Mouse (Mus musculus): ENCODE results near the gene Ablim1. TPM values are rescaled to one million over a fixed set of nuclear protein-coding genes. Genes with fewer than 3 reads are reported as not detected.

Ablim1 gene
- polyA plus RNA-seq, 1 experiment from 2014 or later: 41.9 TPM

- H3K27me3 ChIP-seq (ENCODE audit: insufficient read depth, poor library complexity, severe bottlenecking): no peaks in the 10 kb centered on the region
- no peak for DNase-seq (ENCODE audit: low spot score)
- H3K9me3 ChIP-seq: no peaks in the 10 kb centered on the region
- H3K4me3 ChIP-seq: no peak overlapping the region
- 0 out of 2 replicates have a peak overlapping the region, but pooled peaks have one; percentile 47 for H3K27ac ChIP-seq
- H3K36me3 ChIP-seq: no peaks in the 10 kb centered on the region; the same call in 1 of the 2 replicates
- 93% methylated on average over 11 of the region's 11 CpGs for WGBS
- H3K4me1 ChIP-seq: peaks cover 45% of the 10 kb centered on the region
These were observed 213.8 kb downstream of the Ablim1 start for GRCm38 (mm10) chr19:57100753-57101446.

GRCm38 (mm10) chr19:57099986-57100385 is 214.7 kb downstream of the Ablim1 start:
- Histone ChIP-seq H3K27me3 (ENCODE audit: insufficient read depth, poor library complexity, severe bottlenecking) (no peaks in the 10 kb centered on the region), H3K36me3 (no peaks in the 10 kb centered on the region), H3K27ac (peak overlapping the region; percentile 42; the same call in 1 of the 2 replicates), H3K4me3 (no peak overlapping the region), H3K9me3 (no peaks in the 10 kb centered on the region), H3K4me1 (peaks cover 41% of the 10 kb centered on the region)
- 81% methylated on average over 9 of the region's 9 CpGs for WGBS
- DNase-seq (ENCODE audit: low spot score): no peak

GRCm38 (mm10) chr19:57099094-57099357 is 215.7 kb downstream of the Ablim1 start:
- Histone ChIP-seq H3K9me3 (no peaks in the 10 kb centered on the region), H3K4me3 (no peak overlapping the region), H3K36me3 (no peaks in the 10 kb centered on the region), H3K4me1 (peaks cover 32% of the 10 kb centered on the region), H3K27me3 (ENCODE audit: insufficient read depth, poor library complexity, severe bottlenecking) (no peaks in the 10 kb centered on the region), H3K27ac (peak overlapping the region; percentile 62; the same call in 1 of the 2 replicates)
- WGBS: 66% methylated on average over 4 of the region's 4 CpGs
- no peak for DNase-seq (ENCODE audit: low spot score)

GRCm38 (mm10) chr19:57098241-57099093 is 216.3 kb downstream of the Ablim1 start:
- H3K9me3 ChIP-seq: no peaks in the 10 kb centered on the region
- H3K4me3 ChIP-seq: no peak overlapping the region
- no peaks in the 10 kb centered on the region for H3K27me3 ChIP-seq (ENCODE audit: insufficient read depth, poor library complexity, severe bottlenecking)
- H3K36me3 ChIP-seq: no peaks in the 10 kb centered on the region
- peaks cover 32% of the 10 kb centered on the region for H3K4me1 ChIP-seq
- no peak for DNase-seq (ENCODE audit: low spot score)
- 38% methylated on average over 14 of the region's 14 CpGs for WGBS
- H3K27ac ChIP-seq: peak overlapping the region; percentile 62; the same call in 1 of the 2 replicates

- H3K4me1 ChIP-seq: peaks cover 33% of the 10 kb centered on the region
- no peaks in the 10 kb centered on the region for H3K9me3 ChIP-seq
- H3K27me3 ChIP-seq (ENCODE audit: insufficient read depth, poor library complexity, severe bottlenecking): no peaks in the 10 kb centered on the region
- H3K4me3 ChIP-seq: no peak overlapping the region
- H3K27ac ChIP-seq: no peak overlapping the region
- peaks cover 6% of the 10 kb centered on the region; the same call in 1 of the 2 replicates for H3K36me3 ChIP-seq
- no peak for DNase-seq (ENCODE audit: low spot score)
- 87% methylated on average over 7 of the region's 7 CpGs for WGBS
These were observed 219.4 kb downstream of the Ablim1 start for GRCm38 (mm10) chr19:57095340-57095739.

GRCm38 (mm10) chr19:57093698-57094004 is 221.1 kb downstream of the Ablim1 start:
- H3K36me3 ChIP-seq: peaks cover 6% of the 10 kb centered on the region; the same call in 1 of the 2 replicates
- no peaks in the 10 kb centered on the region for H3K27me3 ChIP-seq (ENCODE audit: insufficient read depth, poor library complexity, severe bottlenecking)
- H3K27ac ChIP-seq: no peak overlapping the region
- H3K9me3 ChIP-seq: no peaks in the 10 kb centered on the region
- no peak overlapping the region for H3K4me3 ChIP-seq
- H3K4me1 ChIP-seq: peaks cover 25% of the 10 kb centered on the region
- DNase-seq (ENCODE audit: low spot score): no peak
- 86% methylated on average over 3 of the region's 3 CpGs for WGBS

GRCm38 (mm10) chr19:57092958-57093697 is 221.6 kb downstream of the Ablim1 start:
- Histone ChIP-seq H3K27me3 (ENCODE audit: insufficient read depth, poor library complexity, severe bottlenecking) (no peaks in the 10 kb centered on the region), H3K9me3 (no peaks in the 10 kb centered on the region), H3K4me1 (peaks cover 21% of the 10 kb centered on the region), H3K4me3 (no peak overlapping the region), H3K36me3 (peaks cover 6% of the 10 kb centered on the region; the same call in 1 of the 2 replicates), H3K27ac (no peak overlapping the region)
- DNase-seq (ENCODE audit: low spot score): no peak
- WGBS: 79% methylated on average over 5 of the region's 5 CpGs

GRCm38 (mm10) chr19:57091278-57091677 is 223.4 kb downstream of the Ablim1 start:
- Histone ChIP-seq H3K27me3 (ENCODE audit: insufficient read depth, poor library complexity, severe bottlenecking) (no peaks in the 10 kb centered on the region), H3K36me3 (peaks cover 7% of the 10 kb centered on the region; the same call in 1 of the 2 replicates), H3K4me1 (peaks cover 21% of the 10 kb centered on the region), H3K4me3 (no peak overlapping the region), H3K9me3 (no peaks in the 10 kb centered on the region), H3K27ac (no peak overlapping the region)
- 80% methylated on average over 7 of the region's 7 CpGs for WGBS
- no peak for DNase-seq (ENCODE audit: low spot score)

- DNase-seq (ENCODE audit: low spot score): no peak
- WGBS: 84% methylated on average over 2 of the region's 2 CpGs
- H3K27ac ChIP-seq: no peak overlapping the region
These were observed 225.8 kb downstream of the Ablim1 start for GRCm38 (mm10) chr19:57088804-57089369.

GRCm38 (mm10) chr19:57084520-57085166 is 230.1 kb downstream of the Ablim1 start:
- no peak for DNase-seq (ENCODE audit: low spot score)
- peaks cover 18% of the 10 kb centered on the region for H3K4me1 ChIP-seq
- H3K27me3 ChIP-seq (ENCODE audit: insufficient read depth, poor library complexity, severe bottlenecking): no peaks in the 10 kb centered on the region
- H3K27ac ChIP-seq: no peak overlapping the region
- H3K4me3 ChIP-seq: no peak overlapping the region
- peaks cover 25% of the 10 kb centered on the region for H3K36me3 ChIP-seq
- 90% methylated on average over 5 of the region's 5 CpGs for WGBS
- H3K9me3 ChIP-seq: no peaks in the 10 kb centered on the region

More at GRCm38 (mm10) chr19:57088804-57089369, 225.8 kb downstream of the Ablim1 start:
- Histone ChIP-seq H3K27me3 (ENCODE audit: insufficient read depth, poor library complexity, severe bottlenecking) (no peaks in the 10 kb centered on the region), H3K4me1 (peaks cover 20% of the 10 kb centered on the region), H3K4me3 (no peak overlapping the region), H3K9me3 (no peaks in the 10 kb centered on the region), H3K36me3 (peaks cover 14% of the 10 kb centered on the region)

- Histone ChIP-seq H3K4me1 (peaks cover 21% of the 10 kb centered on the region), H3K36me3 (peaks cover 25% of the 10 kb centered on the region), H3K27ac (no peak overlapping the region), H3K4me3 (no peak overlapping the region), H3K9me3 (no peaks in the 10 kb centered on the region), H3K27me3 (ENCODE audit: insufficient read depth, poor library complexity, severe bottlenecking) (no peaks in the 10 kb centered on the region)
- WGBS: 90% methylated on average over 2 of the region's 2 CpGs
- DNase-seq (ENCODE audit: low spot score): no peak
These were observed 230.8 kb downstream of the Ablim1 start for GRCm38 (mm10) chr19:57083887-57084286.

GRCm38 (mm10) chr19:57083183-57083555 is 231.6 kb downstream of the Ablim1 start:
- DNase-seq (ENCODE audit: low spot score): no peak
- Histone ChIP-seq H3K9me3 (no peaks in the 10 kb centered on the region), H3K36me3 (peaks cover 25% of the 10 kb centered on the region), H3K4me3 (no peak overlapping the region), H3K27me3 (ENCODE audit: insufficient read depth, poor library complexity, severe bottlenecking) (no peaks in the 10 kb centered on the region), H3K4me1 (peaks cover 24% of the 10 kb centered on the region), H3K27ac (no peak overlapping the region; the same call in 1 of the 2 replicates)
- WGBS: 76% methylated on average over 10 of the region's 10 CpGs
